Mouse (Mus musculus) brain, embryonic 14.5 days (tissue): Measurements from ENCODE around the gene Themis3. TPM values are rescaled to one million over a fixed set of nuclear protein-coding genes. Genes with fewer than 3 reads are reported as not detected.

ENCODE experiments used
- DNase-seq: peaks from one replicate; pipeline ENCODE4 v3.0.0-alpha.2; 2011; ENCODE audit warnings: low read depth
- CTCF ChIP-seq: fragments of 200-500 bp; IDR thresholded peaks from 2 replicates; pipeline ENCODE4 v1.5.1; 2012; ENCODE audit warnings: inconsistent platforms, mild to moderate bottlenecking, moderate library complexity, borderline replicate concordance; ENCODE audit not compliant: insufficient read depth, insufficient read length; ENCODE audit errors: extremely low read depth
- POLR2A ChIP-seq: fragments of 200-500 bp; IDR thresholded peaks from 2 replicates; pipeline ENCODE4 v1.6.1; 2012; ENCODE audit warnings: mild to moderate bottlenecking, inconsistent platforms, borderline replicate concordance; ENCODE audit not compliant: poor library complexity, insufficient read depth, insufficient read length, severe bottlenecking; ENCODE audit errors: extremely low read depth
- polyA plus RNA-seq: library from polyadenylated mRNA; depleted of rRNA; stranded (reverse); fragments of >200 nt; gene quantifications from 2 replicates; pipeline ENCODE4 v1.2.3, GENCODE M21; 2012; rRNA removed

Gene Themis3
- polyA plus RNA-seq, 1 experiment, result not detected

GRCm38 (mm10) chr17:66507049-66507954, 87.1 kb downstream of the Themis3 start:
- TF ChIP-seq POLR2A (no peak), CTCF (no peak)

GRCm38 (mm10) chr17:66504964-66505363, 89.5 kb downstream of the Themis3 start:
- TF ChIP-seq CTCF (no peak), POLR2A (no peak)
- DNase-seq, result no peak

More at GRCm38 (mm10) chr17:66507049-66507954, 87.1 kb downstream of the Themis3 start:
- DNase-seq, result no peak

Other genes with a start within 250 kb of the Themis3 start
- gene Mtcl1, start 144.9 kb downstream of the Themis3 start, polyA plus RNA-seq, result 18.8 and 34.8 TPM in 2 replicates
- 98.7 and 107 TPM in 2 replicates for gene Rab12, start 74.9 kb downstream of the Themis3 start, polyA plus RNA-seq